Mouse (Mus musculus): ENCODE results near the gene Pnpo. TPM values are rescaled to one million over a fixed set of nuclear protein-coding genes. Genes with fewer than 3 reads are reported as not detected.
A peak's percentile ranks its signal among the peaks of the same experiment; 100 is the strongest.

Gene Pnpo
- polyA plus RNA-seq, 1 experiment from 2014 or later = 15.6 TPM

- peak overlapping the region; percentile 85 for H3K27ac ChIP-seq
- under 1% methylated on average over 31 of the region's 50 CpGs for WGBS (ENCODE audit: missing documents)
- peak overlapping the region; percentile 64 for H3K4me3 ChIP-seq (ENCODE audit: inconsistent target)
- peaks cover 44% of the 10 kb centered on the region for H3K79me2 ChIP-seq (ENCODE audit: inconsistent target)
- H3K36me3 ChIP-seq (ENCODE audit: inconsistent target) = no peaks in the 10 kb centered on the region
These were observed 33.3 kb upstream of the Pnpo start for GRCm38 (mm10) chr11:96976911-96977591.

- WGBS (ENCODE audit: missing documents) = 33% methylated on average over 3 of the region's 3 CpGs
- Histone ChIP-seq H3K36me3 (ENCODE audit: inconsistent target) (no peaks in the 10 kb centered on the region), H3K27ac (peak overlapping the region; percentile 85), H3K4me3 (ENCODE audit: inconsistent target) (peak overlapping the region; percentile 64), H3K79me2 (ENCODE audit: inconsistent target) (peaks cover 51% of the 10 kb centered on the region)
These were observed 32.5 kb upstream of the Pnpo start for GRCm38 (mm10) chr11:96976379-96976687.

- peak overlapping the region; percentile 64; the same call in 1 of the 2 replicates for H3K4me3 ChIP-seq (ENCODE audit: inconsistent target)
- peak overlapping the region; percentile 85 for H3K27ac ChIP-seq
- 81% methylated on average over 10 of the region's 10 CpGs for WGBS (ENCODE audit: missing documents)
- peaks cover 57% of the 10 kb centered on the region for H3K79me2 ChIP-seq (ENCODE audit: inconsistent target)
- no peaks in the 10 kb centered on the region for H3K36me3 ChIP-seq (ENCODE audit: inconsistent target)
These were observed 32.0 kb upstream of the Pnpo start for GRCm38 (mm10) chr11:96975511-96976378.

- Histone ChIP-seq H3K27ac (peak overlapping the region; percentile 85), H3K4me3 (ENCODE audit: inconsistent target) (no peak overlapping the region), H3K79me2 (ENCODE audit: inconsistent target) (peaks cover 66% of the 10 kb centered on the region), H3K36me3 (ENCODE audit: inconsistent target) (no peaks in the 10 kb centered on the region)
- WGBS (ENCODE audit: missing documents) = 4% methylated on average over 5 of the region's 5 CpGs
These were observed 31.0 kb upstream of the Pnpo start for GRCm38 (mm10) chr11:96974813-96975212.

GRCm38 (mm10) chr11:96973426-96973964 is 29.7 kb upstream of the Pnpo start:
- Histone ChIP-seq H3K27ac (peak overlapping the region; percentile 85), H3K79me2 (ENCODE audit: inconsistent target) (peaks cover 79% of the 10 kb centered on the region)
- WGBS (ENCODE audit: missing documents) = 91% methylated on average over 5 of the region's 5 CpGs

GRCm38 (mm10) chr11:96972906-96973305 is 29.1 kb upstream of the Pnpo start:
- Histone ChIP-seq H3K27ac (peak overlapping the region; percentile 85), H3K4me3 (ENCODE audit: inconsistent target) (no peak overlapping the region), H3K36me3 (ENCODE audit: inconsistent target) (no peaks in the 10 kb centered on the region), H3K79me2 (ENCODE audit: inconsistent target) (peaks cover 85% of the 10 kb centered on the region)
- 77% methylated on average over 5 of the region's 5 CpGs for WGBS (ENCODE audit: missing documents)

More at GRCm38 (mm10) chr11:96973426-96973964, 29.7 kb upstream of the Pnpo start:
- no peaks in the 10 kb centered on the region for H3K36me3 ChIP-seq (ENCODE audit: inconsistent target)
- no peak overlapping the region for H3K4me3 ChIP-seq (ENCODE audit: inconsistent target)

GRCm38 (mm10) chr11:96970341-96970740 is 26.6 kb upstream of the Pnpo start:
- Histone ChIP-seq H3K27ac (no peak overlapping the region), H3K4me3 (ENCODE audit: inconsistent target) (no peak overlapping the region), H3K79me2 (ENCODE audit: inconsistent target) (peaks cover 83% of the 10 kb centered on the region), H3K36me3 (ENCODE audit: inconsistent target) (no peaks in the 10 kb centered on the region)
- 82% methylated on average over 3 of the region's 3 CpGs for WGBS (ENCODE audit: missing documents)

- WGBS (ENCODE audit: missing documents) = 54% methylated on average over 1 of the region's 1 CpGs
- Histone ChIP-seq H3K4me3 (ENCODE audit: inconsistent target) (no peak overlapping the region), H3K79me2 (ENCODE audit: inconsistent target) (peaks cover 85% of the 10 kb centered on the region), H3K36me3 (ENCODE audit: inconsistent target) (no peaks in the 10 kb centered on the region), H3K27ac (0 out of 2 replicates have a peak overlapping the region, but pooled peaks have one; percentile 99)
These were observed 26.0 kb upstream of the Pnpo start for GRCm38 (mm10) chr11:96969746-96970145.

- Histone ChIP-seq H3K4me3 (ENCODE audit: inconsistent target) (no peak overlapping the region), H3K36me3 (ENCODE audit: inconsistent target) (no peaks in the 10 kb centered on the region), H3K27ac (peak overlapping the region; percentile 99; the same call in 1 of the 2 replicates), H3K79me2 (ENCODE audit: inconsistent target) (peaks cover 88% of the 10 kb centered on the region)
- 80% methylated on average over 5 of the region's 5 CpGs for WGBS (ENCODE audit: missing documents)
These were observed 25.5 kb upstream of the Pnpo start for GRCm38 (mm10) chr11:96969280-96969722.

GRCm38 (mm10) chr11:96968476-96968875 is 24.7 kb upstream of the Pnpo start:
- no peaks in the 10 kb centered on the region for H3K36me3 ChIP-seq (ENCODE audit: inconsistent target)
- peak overlapping the region; percentile 99 for H3K27ac ChIP-seq
- peaks cover 86% of the 10 kb centered on the region for H3K79me2 ChIP-seq (ENCODE audit: inconsistent target)
- no peak overlapping the region for H3K4me3 ChIP-seq (ENCODE audit: inconsistent target)
- 85% methylated on average over 6 of the region's 6 CpGs for WGBS (ENCODE audit: missing documents)

- Histone ChIP-seq H3K79me2 (ENCODE audit: inconsistent target) (peaks cover 78% of the 10 kb centered on the region), H3K36me3 (ENCODE audit: inconsistent target) (no peaks in the 10 kb centered on the region; the same call in 1 of the 2 replicates), H3K4me3 (ENCODE audit: inconsistent target) (peak overlapping the region; percentile 47), H3K27ac (peak overlapping the region; percentile 99)
- 22% methylated on average over 11 of the region's 11 CpGs for WGBS (ENCODE audit: missing documents)
These were observed 23.9 kb upstream of the Pnpo start for GRCm38 (mm10) chr11:96967544-96968269.

GRCm38 (mm10) chr11:96966914-96967543 is 23.2 kb upstream of the Pnpo start:
- Histone ChIP-seq H3K79me2 (ENCODE audit: inconsistent target) (peaks cover 71% of the 10 kb centered on the region), H3K4me3 (ENCODE audit: inconsistent target) (peak overlapping the region; percentile 47), H3K36me3 (ENCODE audit: inconsistent target) (peaks cover 3% of the 10 kb centered on the region; the same call in 1 of the 2 replicates), H3K27ac (peak overlapping the region; percentile 99)
- WGBS (ENCODE audit: missing documents) = under 1% methylated on average over 13 of the region's 13 CpGs

GRCm38 (mm10) chr11:96966172-96966571 is 22.4 kb upstream of the Pnpo start:
- H3K79me2 ChIP-seq (ENCODE audit: inconsistent target) = peaks cover 62% of the 10 kb centered on the region
- WGBS (ENCODE audit: missing documents) = 80% methylated on average over 3 of the region's 3 CpGs
- no peak overlapping the region for H3K4me3 ChIP-seq (ENCODE audit: inconsistent target)
- peak overlapping the region; percentile 99 for H3K27ac ChIP-seq
- H3K36me3 ChIP-seq (ENCODE audit: inconsistent target) = peaks cover 12% of the 10 kb centered on the region

GRCm38 (mm10) chr11:96963580-96963979 is 19.8 kb upstream of the Pnpo start:
- WGBS (ENCODE audit: missing documents) = 20% methylated on average over 8 of the region's 8 CpGs
- Histone ChIP-seq H3K36me3 (ENCODE audit: inconsistent target) (peaks cover 19% of the 10 kb centered on the region), H3K79me2 (ENCODE audit: inconsistent target) (peaks cover 37% of the 10 kb centered on the region), H3K4me3 (ENCODE audit: inconsistent target) (no peak overlapping the region), H3K27ac (no peak overlapping the region)

All from macrophage (primary cell).